Mouse (Mus musculus) hindbrain, postnatal 0 days (tissue): ENCODE data around the gene Prss33. TPM values are rescaled to one million over a fixed set of nuclear protein-coding genes. Genes with fewer than 3 reads are reported as not detected.
A peak's percentile ranks its signal among the peaks of the same experiment; 100 is the strongest.

Experiments
- ATAC-seq: fragments of 200-750 bp; cut with Nextera tagmentation; 2 replicates; pipeline ENCODE4 v1.8.0; 2017; ENCODE audit warnings: mild to moderate bottlenecking, moderate TSS enrichment, moderate library complexity
- DNase-seq: peaks from one replicate; pipeline ENCODE4 v3.0.0-alpha.2; 2015; ENCODE audit warnings: low spot score
- H3K27ac ChIP-seq: fragments of 300-500 bp; sonication (generic); 2 replicates; pipeline ENCODE4 v1.5.1; 2014; ENCODE audit warnings: mild to moderate bottlenecking
- H3K27me3 ChIP-seq: fragments of 300-500 bp; sonication (generic); 2 replicates; pipeline ENCODE4 v1.6.1; 2014; ENCODE audit warnings: low read length, mixed read lengths; ENCODE audit not compliant: insufficient read depth
- H3K36me3 ChIP-seq: fragments of 300-500 bp; sonication (generic); 2 replicates; pipeline ENCODE4 v1.6.1; 2014; ENCODE audit warnings: low read length, mixed read lengths; ENCODE audit not compliant: insufficient read depth
- H3K4me1 ChIP-seq: fragments of 300-500 bp; sonication (generic); 2 replicates; pipeline ENCODE4 v1.6.1; 2014; ENCODE audit warnings: antibody characterized with exemption, low read length, mixed read lengths; ENCODE audit not compliant: insufficient read depth
- H3K4me2 ChIP-seq: fragments of 300-500 bp; sonication (generic); 2 replicates; pipeline ENCODE4 v1.6.1; 2014; ENCODE audit warnings: low read depth, mild to moderate bottlenecking, low read length, moderate library complexity, mixed read lengths
- H3K4me3 ChIP-seq: fragments of 300-500 bp; sonication (generic); 2 replicates; pipeline ENCODE4 v1.5.1; 2014; ENCODE audit warnings: low read length
- H3K9ac ChIP-seq: fragments of 300-500 bp; sonication (generic); replicated peaks from 2 replicates; pipeline ENCODE4 v1.6.1; 2014; ENCODE audit warnings: mild to moderate bottlenecking, low read length, moderate library complexity, mixed read lengths
- H3K9me3 ChIP-seq: fragments of 300-500 bp; sonication (generic); 2 replicates; pipeline ENCODE4 v1.6.1; 2016; ENCODE audit warnings: low read length, mixed read lengths
- CTCF ChIP-seq: IDR thresholded peaks from 2 replicates; pipeline ENCODE4 v1.5.1; 2016; ENCODE audit warnings: antibody characterized with exemption, control low read depth, low read depth
- WGBS: fragments of 180-500 bp; shearing (Covaris S2); extraction: QIAGEN DNeasy Blood & Tissue Kit; methylation state at CpG from one replicate; pipeline ENCODE4 v1.1.7; 2014; 5-methylcytosine and 5-hydroxymethylcytosine counted together
- polyA plus RNA-seq: library from polyadenylated mRNA; unstranded; fragments of >200 nt; fragmentation: Nextera tagmentation; extraction: Ambion mirVana; gene quantifications from 2 replicates; pipeline ENCODE4 v1.2.1, GENCODE M21; 2015
- total RNA-seq: library from RNA; depleted of rRNA; stranded (reverse); fragments of >200 nt; gene quantifications from 2 replicates; pipeline ENCODE4 v1.2.3, GENCODE M21; 2014

Prss33 gene
- total and polyA plus RNA-seq, 2 experiments from 2014 or later = not detected

DNA sequence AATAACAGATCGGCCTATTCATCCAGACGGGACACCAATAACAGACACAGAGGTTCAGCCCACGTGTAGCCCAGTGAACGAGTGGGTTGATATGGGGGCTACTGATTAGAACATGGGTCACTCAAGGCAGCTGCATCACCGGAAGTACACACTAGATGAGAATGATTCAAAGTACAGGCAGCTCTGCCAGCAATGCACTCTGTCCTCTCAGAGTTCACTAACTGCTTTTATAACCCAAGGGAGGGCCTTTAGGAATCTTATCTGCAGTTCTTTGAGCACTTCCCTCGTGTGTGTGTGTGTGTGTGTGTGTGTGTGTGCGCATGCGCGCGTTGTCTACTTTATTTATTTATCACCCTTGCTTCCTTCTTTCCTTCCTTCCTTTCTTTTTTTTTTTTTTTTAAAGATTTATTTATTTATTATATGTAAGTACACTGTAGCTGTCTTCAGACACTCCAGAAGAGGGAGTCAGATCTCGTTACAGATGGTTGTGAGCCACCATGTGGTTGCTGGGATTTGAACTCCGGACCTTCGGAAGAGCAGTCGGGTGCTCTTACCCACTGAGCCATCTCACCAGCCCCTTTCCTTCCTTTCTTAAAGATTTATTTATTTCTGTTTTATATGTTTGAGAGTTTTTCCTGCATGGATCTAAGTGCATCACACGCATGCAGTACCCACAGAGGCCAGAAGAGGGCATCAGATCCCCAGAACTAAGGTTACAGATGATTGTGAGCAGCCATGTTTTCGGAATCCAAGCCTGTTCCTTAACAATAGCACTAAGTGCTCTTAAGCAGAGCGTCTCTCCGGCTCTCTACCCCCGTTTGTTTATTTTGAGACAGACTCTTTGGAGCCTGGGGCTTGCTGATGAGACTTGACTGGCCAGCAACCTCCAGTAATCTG is 15.2 kb upstream of the Prss33 start:
- TF ChIP-seq CTCF = peak; percentile 87
- Histone ChIP-seq H3K27ac (no peak overlapping the region), H3K4me1 (no peaks in the 10 kb centered on the region), H3K4me3 (no peak overlapping the region), H3K9me3 (no peaks in the 10 kb centered on the region), H3K4me2 (no peak overlapping the region), H3K36me3 (no peaks in the 10 kb centered on the region), H3K9ac (no peak overlapping the region), H3K27me3 (no peaks in the 10 kb centered on the region)
- 61% methylated on average over 18 of the region's 19 CpGs for WGBS
- DNase-seq (peak; percentile 85), ATAC-seq (peak; percentile 86)

DNA sequence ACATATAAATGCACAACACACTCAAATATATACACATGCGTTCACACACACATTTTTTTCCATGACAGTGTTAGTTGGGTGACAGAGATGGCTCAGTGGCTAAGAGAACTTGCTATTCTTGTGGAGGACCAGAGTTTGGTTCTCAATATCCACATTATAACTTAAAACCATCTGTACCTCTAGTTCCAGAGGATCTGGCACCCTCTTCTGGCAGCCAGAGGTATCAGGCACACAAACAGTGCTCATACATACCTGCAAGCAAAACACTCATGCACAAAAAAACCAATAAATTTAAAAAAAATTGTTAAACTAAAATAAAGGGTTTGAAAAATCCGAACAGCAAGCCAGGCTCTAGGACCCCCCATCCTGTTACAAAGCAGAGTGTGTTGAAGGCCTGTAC is 14.2 kb upstream of the Prss33 start:
- DNase-seq (no peak), ATAC-seq (no peak)
- no peaks in the 10 kb centered on the region for H3K36me3 ChIP-seq
- H3K4me2 ChIP-seq = no peak overlapping the region
- peak; percentile 27; the same call in 1 of the 2 replicates for TF ChIP-seq CTCF
- 69% methylated on average over 2 of the region's 2 CpGs for WGBS
- H3K9me3 ChIP-seq = no peaks in the 10 kb centered on the region
- H3K27ac ChIP-seq = no peak overlapping the region
- H3K9ac ChIP-seq = no peak overlapping the region
- H3K4me3 ChIP-seq = no peak overlapping the region
- H3K4me1 ChIP-seq = no peaks in the 10 kb centered on the region
- H3K27me3 ChIP-seq = no peaks in the 10 kb centered on the region

DNA sequence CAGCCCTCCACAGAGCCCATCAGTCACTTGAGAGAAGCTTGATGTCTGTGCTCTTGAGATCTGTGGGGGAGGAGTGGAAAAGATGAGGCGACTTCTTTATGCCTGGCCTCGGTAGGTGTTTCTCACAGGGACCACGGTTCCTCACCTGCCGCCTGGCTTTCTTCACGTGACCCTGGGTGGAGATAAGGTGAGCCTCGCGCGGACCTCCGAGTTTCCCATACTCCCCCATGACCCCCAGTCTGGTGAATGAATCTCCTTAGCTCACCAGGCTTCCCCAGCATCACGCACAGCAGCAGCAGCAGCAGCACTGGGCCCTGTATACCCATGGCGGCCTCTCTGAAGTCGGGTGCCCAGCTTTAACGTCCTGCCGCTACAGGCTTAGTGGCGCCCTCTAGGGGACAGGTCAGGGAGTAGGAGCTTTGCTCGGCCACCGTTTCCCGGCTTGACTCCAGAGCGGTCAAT is 8.0 kb upstream of the Prss33 start, which contains the start of the genes Prss32 and Prss41:
Gene Prss32 (plus strand): TSS at position 44 of the 462 bp plus-strand sequence.
Gene Prss41 (minus strand): TSS at position 361 of the 462 bp plus-strand sequence.
- Histone ChIP-seq H3K27ac (no peak within 1 kb of the TSS), H3K4me3 (no peak within 1 kb of the TSS), H3K4me1 (no peaks in the 10 kb centered on the region), H3K36me3 (no peaks in the 10 kb centered on the region), H3K4me2 (0 out of 2 replicates have a peak within 1 kb of the TSS, but pooled peaks have one; percentile 10), H3K9ac (no peak within 1 kb of the TSS), H3K27me3 (no peaks in the 10 kb centered on the region), H3K9me3 (no peaks in the 10 kb centered on the region)
- peak; percentile 62 for TF ChIP-seq CTCF
- WGBS = 11% methylated on average over 19 of the region's 19 CpGs
- peak; percentile 31 for DNase-seq
- ATAC-seq = peak; percentile 51; the same call in 1 of the 2 replicates

DNA sequence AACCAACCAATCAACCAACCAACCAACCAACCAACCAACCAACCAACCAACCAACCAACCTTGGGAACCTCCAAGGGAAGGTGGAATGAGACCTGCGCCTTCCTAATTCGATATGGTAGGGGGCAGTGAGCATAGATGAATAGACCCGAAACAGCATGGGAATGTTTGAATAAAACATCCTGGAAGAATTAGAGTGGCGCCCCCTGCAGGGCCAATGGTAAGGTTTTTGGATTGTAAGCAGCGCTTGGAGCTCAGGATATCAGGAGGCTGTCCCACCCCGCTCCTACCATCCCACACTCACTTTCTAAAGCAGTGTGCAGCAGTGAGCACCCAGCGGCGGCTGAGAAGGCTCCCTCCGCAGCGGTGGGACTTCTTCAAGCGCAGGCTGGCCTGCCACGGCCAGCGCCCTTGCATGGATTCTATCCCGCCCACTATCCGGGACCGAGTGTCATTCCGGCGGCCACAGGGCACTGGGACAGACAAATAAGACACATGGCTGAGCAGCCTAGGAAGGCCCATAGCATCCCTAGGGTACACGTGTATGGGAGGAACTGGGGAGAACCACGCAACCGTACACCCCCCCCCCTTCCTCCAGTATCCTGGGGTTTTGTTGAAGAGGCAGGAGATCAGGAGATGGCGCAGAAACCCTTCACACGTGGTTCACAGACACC is 7.4 kb upstream of the Prss33 start:
- Histone ChIP-seq H3K27me3 (no peaks in the 10 kb centered on the region), H3K27ac (no peak overlapping the region), H3K9me3 (no peaks in the 10 kb centered on the region), H3K4me3 (no peak overlapping the region), H3K4me2 (no peak overlapping the region), H3K4me1 (no peaks in the 10 kb centered on the region), H3K36me3 (no peaks in the 10 kb centered on the region), H3K9ac (no peak overlapping the region)
- ATAC-seq = 0 out of 2 replicates have a peak, but pooled peaks have one; percentile 22
- WGBS = 50% methylated on average over 23 of the region's 23 CpGs
- DNase-seq = no peak
- TF ChIP-seq CTCF = peak; percentile 15; the same call in 1 of the 2 replicates

DNA sequence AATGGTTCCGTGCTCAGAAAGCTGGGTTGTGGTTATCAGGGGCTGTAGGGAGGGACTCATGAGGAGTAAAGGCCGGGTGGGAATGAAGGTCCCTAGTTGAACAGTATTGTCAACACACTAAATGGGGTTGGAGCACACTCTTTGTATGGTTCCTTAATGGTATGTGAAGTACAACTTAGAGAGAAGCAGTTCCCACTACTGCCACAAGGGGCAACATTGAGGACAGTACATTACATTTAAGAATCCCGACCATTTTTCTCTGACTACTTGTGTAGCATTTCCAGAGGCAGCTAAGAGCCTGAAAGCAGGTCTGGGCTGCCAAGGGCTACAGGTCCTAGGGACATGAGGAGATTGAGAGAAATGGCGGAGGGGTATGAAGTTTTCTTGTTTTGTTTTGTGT is 5.3 kb upstream of the Prss33 start:
- H3K4me2 ChIP-seq = no peak overlapping the region
- 26% methylated on average over 4 of the region's 4 CpGs for WGBS
- DNase-seq (peak; percentile 86), ATAC-seq (no peak)
- no peaks in the 10 kb centered on the region for H3K9me3 ChIP-seq
- no peak overlapping the region for H3K4me3 ChIP-seq
- H3K9ac ChIP-seq = no peak overlapping the region
- no peaks in the 10 kb centered on the region for H3K27me3 ChIP-seq
- no peak overlapping the region for H3K27ac ChIP-seq
- H3K4me1 ChIP-seq = no peaks in the 10 kb centered on the region
- H3K36me3 ChIP-seq = no peaks in the 10 kb centered on the region
- peak; percentile 84 for TF ChIP-seq CTCF

DNA sequence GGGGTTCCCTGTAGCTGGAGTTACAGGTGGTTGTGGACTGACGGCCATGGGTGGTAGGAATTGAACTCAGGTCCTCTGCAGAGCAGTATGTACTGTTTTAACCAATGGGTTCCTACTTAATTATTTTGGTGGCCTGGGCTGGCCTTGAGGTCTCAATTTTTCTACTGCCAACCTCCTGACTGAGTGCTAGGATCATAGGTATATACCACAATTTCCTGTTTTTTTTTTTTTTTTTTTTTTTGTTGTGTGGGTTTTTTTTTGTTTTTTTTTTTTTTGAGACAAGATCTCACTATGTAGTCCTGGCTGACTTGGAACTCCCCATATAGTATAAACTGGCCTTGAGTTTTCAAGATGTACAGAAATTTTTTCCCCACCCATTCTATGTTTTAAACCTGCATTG is 4.7 kb downstream of the Prss33 start:
- H3K4me3 ChIP-seq = no peak overlapping the region
- H3K9me3 ChIP-seq = no peaks in the 10 kb centered on the region
- peaks cover 7% of the 10 kb centered on the region for H3K4me1 ChIP-seq
- no peak for DNase-seq
- TF ChIP-seq CTCF = no peak
- no peak overlapping the region for H3K9ac ChIP-seq
- no peak overlapping the region for H3K4me2 ChIP-seq
- WGBS = 100% methylated on average over 1 of the region's 1 CpGs
- peaks cover 6% of the 10 kb centered on the region; the same call in 1 of the 2 replicates for H3K36me3 ChIP-seq
- H3K27me3 ChIP-seq = no peaks in the 10 kb centered on the region
- no peak for ATAC-seq
- H3K27ac ChIP-seq = no peak overlapping the region
